12 mouse cellular contexts compared by ENCODE assay signal in the genomic region with DNA sequence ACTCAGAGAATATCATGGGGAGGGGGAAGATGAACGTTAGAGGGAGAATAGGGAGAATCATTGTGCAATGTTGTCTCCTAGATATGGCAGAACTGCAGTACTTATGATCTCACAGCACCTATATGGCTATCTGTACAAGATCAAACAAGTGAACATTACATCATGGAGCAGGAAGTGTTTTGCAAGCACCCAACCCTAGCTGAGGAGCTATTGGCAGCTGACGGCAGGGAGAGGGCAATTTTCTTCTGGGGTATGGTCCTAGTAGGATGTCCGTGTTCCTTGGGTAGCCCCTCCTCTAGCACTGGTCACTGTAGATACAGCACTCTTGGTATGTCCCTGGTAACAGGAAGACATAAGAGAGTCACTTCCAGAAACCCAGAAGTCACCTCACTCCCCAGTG. TPM values are rescaled to one million over a fixed set of nuclear protein-coding genes. Genes with fewer than 3 reads are reported as not detected.
DNase-seq lines count a peak whose midpoint lies in the region; ATAC-seq and TF ChIP-seq lines count a peak whose summit lies in the region.
"Had no signal": no experiment of that assay in that cellular context is flagged by ENCODE, and none has a peak within 500 bp of the region (broad histone marks: within the 10 kb centered on the region; RNA-seq: fewer than 3 reads in every experiment).

No protein-coding gene starts in this region.

- H3K4me2 ChIP-seq in hindbrain, embryonic 16.5 days (ENCODE audit: low read length) = no peak overlapping the region
- H3K4me2 ChIP-seq in hindbrain, postnatal 0 days (ENCODE audit: low read depth, low read length) = no peak overlapping the region
- H3K4me2 ChIP-seq in intestine, postnatal 0 days (replicated peaks; ENCODE audit: low read depth) = peak overlapping the region; percentile 48
- H3K4me2 ChIP-seq in midbrain, postnatal 0 days (ENCODE audit: low read depth, low read length, poor library complexity, severe bottlenecking) = no peak overlapping the region

- H3K27me3 ChIP-seq in hindbrain, embryonic 16.5 days (replicated peaks; ENCODE audit: control insufficient read depth, insufficient read depth, low read length) = no peaks in the 10 kb centered on the region
- no peaks in the 10 kb centered on the region for H3K27me3 ChIP-seq in hindbrain, postnatal 0 days (ENCODE audit: insufficient read depth, low read length)
- no peaks in the 10 kb centered on the region for H3K27me3 ChIP-seq in intestine, postnatal 0 days (replicated peaks; ENCODE audit: control insufficient read depth, insufficient read depth, low read length)
- H3K27me3 ChIP-seq in small intestine, adult 2 months (ENCODE audit: control insufficient read depth, insufficient read depth, low read length) = no peaks in the 10 kb centered on the region
- H3K27me3 ChIP-seq in midbrain, postnatal 0 days (ENCODE audit: insufficient read depth, low read length) = no peaks in the 10 kb centered on the region

- no peak overlapping the region for H3K27ac ChIP-seq in hindbrain, embryonic 16.5 days (ENCODE audit: low read depth, low read length)
- H3K27ac ChIP-seq in hindbrain, postnatal 0 days = no peak overlapping the region
- H3K27ac ChIP-seq in intestine, postnatal 0 days (ENCODE audit: low read depth, low read length) = peak overlapping the region; percentile 90
- H3K27ac ChIP-seq in small intestine, adult 2 months (ENCODE audit: insufficient read depth, low read depth, low read length) = peak overlapping the region; percentile 38; the same call in 1 of the 2 replicates
- H3K27ac ChIP-seq in midbrain, postnatal 0 days (ENCODE audit: low read depth, low read length) = no peak overlapping the region
- H3K27ac ChIP-seq: forebrain, embryonic 10.5 days had no signal

- ATAC-seq in hindbrain, embryonic 16.5 days = peak; percentile 29; the same call in 1 of the 2 replicates
- no peak for ATAC-seq in hindbrain, postnatal 0 days
- ATAC-seq in intestine, postnatal 0 days = peak; percentile 88
- ATAC-seq in midbrain, postnatal 0 days (ENCODE audit: low FRiP score) = no peak
- ATAC-seq: midbrain, embryonic 16.5 days had no signal

- no peak for TF ChIP-seq POLR2A in small intestine, adult 2 months (IDR thresholded peaks at IDR 0.05; ENCODE audit: low read depth, low read length)

- H3K9me3 ChIP-seq in hindbrain, embryonic 16.5 days (ENCODE audit: control insufficient read depth, low read length) = no peaks in the 10 kb centered on the region
- H3K9me3 ChIP-seq in hindbrain, postnatal 0 days (ENCODE audit: low read length) = no peaks in the 10 kb centered on the region
- no peaks in the 10 kb centered on the region for H3K9me3 ChIP-seq in intestine, postnatal 0 days (ENCODE audit: control insufficient read depth)
- no peaks in the 10 kb centered on the region for H3K9me3 ChIP-seq in midbrain, postnatal 0 days (ENCODE audit: low read length)
- H3K9me3 ChIP-seq: forebrain, embryonic 10.5 days had no signal

- peaks cover 12% of the 10 kb centered on the region for H3K4me1 ChIP-seq in hindbrain, embryonic 16.5 days (ENCODE audit: control insufficient read depth, insufficient read depth, low read depth, low read length)
- peaks cover 4% of the 10 kb centered on the region for H3K4me1 ChIP-seq in hindbrain, postnatal 0 days (ENCODE audit: insufficient read depth, low read length)
- H3K4me1 ChIP-seq in intestine, postnatal 0 days (replicated peaks; ENCODE audit: control insufficient read depth, insufficient read depth, low read length) = peaks cover 11% of the 10 kb centered on the region; the same call in 1 of the 2 replicates
- H3K4me1 ChIP-seq in small intestine, adult 2 months (ENCODE audit: control insufficient read depth, insufficient read depth, insufficient read length, low read length) = peaks cover 11% of the 10 kb centered on the region; the same call in 1 of the 2 replicates
- H3K4me1 ChIP-seq in midbrain, postnatal 0 days (ENCODE audit: insufficient read depth, low read length) = 0 out of 2 replicates have a peak, but pooled peaks cover 6% of the 10 kb centered on the region

- H3K9ac ChIP-seq in hindbrain, embryonic 16.5 days (ENCODE audit: low read depth, low read length) = no peak overlapping the region
- no peak overlapping the region for H3K9ac ChIP-seq in hindbrain, postnatal 0 days (replicated peaks; ENCODE audit: low read length)
- 0 out of 2 replicates have a peak overlapping the region, but pooled peaks have one; percentile 31 for H3K9ac ChIP-seq in intestine, postnatal 0 days (ENCODE audit: low read depth, low read length)
- H3K9ac ChIP-seq in midbrain, postnatal 0 days (replicated peaks; ENCODE audit: low read length, poor library complexity, severe bottlenecking) = no peak overlapping the region

- H3K4me3 ChIP-seq in hindbrain, embryonic 16.5 days (ENCODE audit: low read length) = no peak overlapping the region
- no peak overlapping the region for H3K4me3 ChIP-seq in hindbrain, postnatal 0 days (ENCODE audit: low read length)
- H3K4me3 ChIP-seq in intestine, postnatal 0 days (ENCODE audit: low read depth, low read length) = no peak overlapping the region
- H3K4me3 ChIP-seq in small intestine, adult 2 months (ENCODE audit: low read depth, low read length) = no peak overlapping the region
- no peak overlapping the region for H3K4me3 ChIP-seq in midbrain, postnatal 0 days (ENCODE audit: low read depth, low read length)
- H3K4me3 ChIP-seq: forebrain, embryonic 10.5 days had no signal

- DNase-seq in hindbrain, postnatal 0 days (ENCODE audit: low spot score) = no peak
- peak; percentile 31 for DNase-seq in T-cell, adult 2 months (ENCODE audit: low spot score)
- no peak for DNase-seq in testis, postnatal 10 days (ENCODE audit: low spot score)
- no peak for DNase-seq in midbrain, postnatal 0 days (ENCODE audit: low spot score)
- DNase-seq: cerebellum, adult 18-20 months; embryo, embryonic 11 days; thymus, adult 2 months had no signal

- TF ChIP-seq CTCF in hindbrain, postnatal 0 days (IDR thresholded peaks at IDR 0.05; ENCODE audit: low read depth) = no peak
- no peak for TF ChIP-seq CTCF in intestine, postnatal 0 days (IDR thresholded peaks at IDR 0.05; ENCODE audit: low read depth)
- TF ChIP-seq CTCF in small intestine, adult 2 months (IDR thresholded peaks at IDR 0.05; ENCODE audit: extremely low read depth, insufficient read length, insufficient replicate concordance, low read depth, low read length) = no peak
- TF ChIP-seq CTCF in midbrain, postnatal 0 days (IDR thresholded peaks at IDR 0.05) = no peak

- H3K36me3 ChIP-seq in hindbrain, embryonic 16.5 days (ENCODE audit: control insufficient read depth, insufficient read depth, low read length) = peaks cover 5% of the 10 kb centered on the region
- 0 out of 2 replicates have a peak, but pooled peaks cover 5% of the 10 kb centered on the region for H3K36me3 ChIP-seq in hindbrain, postnatal 0 days (ENCODE audit: insufficient read depth, low read length)
- no peaks in the 10 kb centered on the region for H3K36me3 ChIP-seq in intestine, postnatal 0 days (ENCODE audit: control insufficient read depth, insufficient read depth)
- H3K36me3 ChIP-seq in small intestine, adult 2 months (ENCODE audit: control insufficient read depth, insufficient read depth, low read length) = 0 out of 2 replicates have a peak, but pooled peaks cover 1% of the 10 kb centered on the region
- H3K36me3 ChIP-seq in midbrain, postnatal 0 days (ENCODE audit: insufficient read depth, low read length) = peaks cover 11% of the 10 kb centered on the region; the same call in 1 of the 2 replicates

- WGBS in hindbrain, embryonic 16.5 days = 87% methylated on average over 3 of the region's 3 CpGs
- WGBS in hindbrain, postnatal 0 days = 95% methylated on average over 3 of the region's 3 CpGs
- WGBS in intestine, postnatal 0 days = 37% methylated on average over 3 of the region's 3 CpGs
- whole genome bisulfite sequencing in small intestine, adult 2 months = 32% methylated on average over 3 of the region's 3 CpGs
- WGBS in midbrain, postnatal 0 days = 84% methylated on average over 3 of the region's 3 CpGs

RNA-seq across cellular contexts. Expression of a gene that starts 17.4 kb away (rescaled TPM):
- 118 and 127 TPM in 2 replicates for polyA plus RNA-seq in hindbrain, embryonic 16.5 days (2015; fragmentation: Nextera tagmentation; extraction: Ambion mirVana)
- 47.3 and 48.0 TPM in 2 replicates for total RNA-seq in hindbrain, postnatal 0 days (2014; rRNA removed)
- polyA plus RNA-seq in hindbrain, postnatal 0 days (2015; fragmentation: Nextera tagmentation; extraction: Ambion mirVana) = 115 and 120 TPM in 2 replicates
- polyA plus RNA-seq in intestine, postnatal 0 days (2015; fragmentation: Nextera tagmentation; extraction: Ambion mirVana) = 11.3 and 11.9 TPM in 2 replicates
- 4.0 and 4.1 TPM in 2 replicates for polyA plus RNA-seq in small intestine, adult 2 months (2012; rRNA removed)
- total RNA-seq in midbrain, postnatal 0 days (2014; rRNA removed) = 59.9 and 71.8 TPM in 2 replicates
- 117 and 138 TPM in 2 replicates for polyA plus RNA-seq in midbrain, postnatal 0 days (2015; fragmentation: Nextera tagmentation; extraction: Ambion mirVana)

Comparison
In these comparisons a context has a peak if more than half of its experiments do, and no peak if none do; other contexts are left out.
1. ATAC-seq: peak in hindbrain, embryonic 16.5 days (single experiment) and intestine, postnatal 0 days (single experiment); none in hindbrain, postnatal 0 days (single experiment) and midbrain, postnatal 0 days (single experiment).
2. H3K27ac ChIP-seq: peak in intestine, postnatal 0 days (single experiment) and small intestine, adult 2 months (single experiment); none in hindbrain, embryonic 16.5 days (single experiment), hindbrain, postnatal 0 days (single experiment) and midbrain, postnatal 0 days (single experiment).